Mouse (Mus musculus): ENCODE measurements around the gene Hist2h2be.
A peak's percentile ranks its signal among the peaks of the same experiment; 100 is the strongest.
"Not testable (repeated sequence)": the region's sequence is repeated elsewhere in the genome, so short reads cannot be mapped to it uniquely, and the experiment has no call there.

Gene Hist2h2be

DNA sequence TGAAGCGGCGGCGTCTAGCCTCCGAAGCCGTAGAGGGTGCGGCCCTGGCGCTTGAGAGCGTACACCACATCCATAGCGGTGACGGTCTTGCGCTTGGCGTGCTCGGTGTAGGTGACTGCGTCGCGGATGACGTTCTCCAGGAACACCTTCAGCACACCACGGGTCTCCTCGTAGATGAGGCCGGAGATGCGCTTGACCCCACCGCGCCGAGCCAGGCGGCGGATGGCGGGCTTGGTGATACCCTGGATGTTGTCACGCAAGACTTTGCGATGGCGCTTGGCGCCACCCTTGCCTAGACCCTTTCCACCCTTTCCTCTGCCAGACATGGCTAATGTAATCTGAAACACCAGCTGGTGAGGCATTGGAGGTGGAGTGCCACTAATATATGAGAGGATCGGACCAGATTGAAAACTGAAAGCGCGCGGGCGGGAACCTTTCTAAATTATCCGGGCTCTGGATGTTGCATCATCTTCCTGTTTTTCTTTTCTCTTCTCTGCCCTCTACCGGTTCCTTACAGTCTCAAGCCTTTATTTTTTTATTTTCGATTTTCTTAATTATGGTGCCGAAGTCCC is 42.1 kb downstream of the Hist2h2be start, which contains the start of gene Hist2h4:
Gene Hist2h4 (minus strand): TSS at position 333 of the 572 bp plus-strand sequence.
- peak; percentile 98 for DNase-seq

DNA sequence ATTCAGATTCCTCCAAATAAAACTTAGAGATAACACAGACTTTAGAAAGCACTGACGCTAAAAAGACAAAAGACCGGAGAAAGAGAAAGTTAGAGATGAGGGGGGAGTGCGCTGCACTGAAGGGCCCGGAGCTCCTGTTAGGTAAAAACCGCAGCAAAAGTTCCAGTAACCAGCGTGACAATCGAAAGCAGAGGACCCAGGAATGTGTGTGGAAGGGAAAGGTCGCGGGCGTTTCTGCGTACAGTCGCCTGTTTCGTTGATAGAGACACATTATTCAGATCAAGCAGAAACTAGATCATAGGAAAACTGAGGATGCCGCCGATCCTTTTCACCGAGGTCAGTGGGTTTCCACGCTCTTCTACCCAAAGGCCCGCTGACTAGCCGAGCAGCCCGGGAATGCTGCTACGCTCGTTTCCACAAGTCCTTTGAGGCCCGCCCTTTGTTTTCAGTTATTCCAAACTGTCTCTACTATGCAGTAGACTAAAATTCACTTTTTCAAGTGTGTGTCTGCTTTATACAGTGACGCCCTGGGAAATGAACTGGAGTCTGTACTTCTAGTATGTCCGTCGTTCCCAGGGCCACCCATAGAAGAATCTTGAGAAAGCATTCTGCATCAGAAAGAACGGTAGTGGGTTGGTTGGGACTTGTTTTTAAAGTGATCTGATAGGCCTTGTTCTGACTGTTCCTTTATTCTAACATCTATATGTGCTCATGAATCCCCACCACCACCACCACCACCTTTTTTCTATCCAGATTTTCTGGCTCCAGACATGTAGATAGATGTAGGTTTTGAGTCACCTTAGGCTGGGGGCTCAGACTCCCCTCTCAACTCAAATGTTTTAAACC is 42.9 kb downstream of the Hist2h2be start:
- DNase-seq = peak; percentile 66

DNA sequence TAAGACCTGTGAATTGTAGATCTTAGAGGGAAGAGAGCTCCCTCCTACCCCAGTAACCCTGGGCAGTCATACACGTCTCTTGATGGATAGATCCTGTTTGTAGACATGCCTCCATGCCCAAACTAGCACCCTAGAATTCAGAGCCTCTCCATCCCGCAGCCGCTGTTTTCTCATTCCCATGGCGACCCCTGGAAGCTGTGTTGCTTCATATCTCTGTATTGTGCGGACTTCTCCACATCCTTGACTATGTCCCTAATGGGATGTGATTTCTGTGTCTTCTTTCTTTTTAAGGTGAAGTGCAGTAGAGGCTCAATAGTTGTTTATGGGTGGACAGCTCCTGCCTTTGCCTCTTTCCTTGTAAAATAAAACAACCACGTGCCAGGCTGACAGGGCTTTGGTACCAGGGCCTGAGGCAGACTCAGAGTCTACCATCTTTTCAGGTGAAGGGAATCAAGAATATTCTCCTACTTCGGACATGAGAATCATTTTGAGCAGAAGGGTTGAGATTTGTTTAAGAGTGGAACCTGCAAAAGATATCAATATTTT is 43.6 kb downstream of the Hist2h2be start:
- DNase-seq = peak; percentile 26

DNA sequence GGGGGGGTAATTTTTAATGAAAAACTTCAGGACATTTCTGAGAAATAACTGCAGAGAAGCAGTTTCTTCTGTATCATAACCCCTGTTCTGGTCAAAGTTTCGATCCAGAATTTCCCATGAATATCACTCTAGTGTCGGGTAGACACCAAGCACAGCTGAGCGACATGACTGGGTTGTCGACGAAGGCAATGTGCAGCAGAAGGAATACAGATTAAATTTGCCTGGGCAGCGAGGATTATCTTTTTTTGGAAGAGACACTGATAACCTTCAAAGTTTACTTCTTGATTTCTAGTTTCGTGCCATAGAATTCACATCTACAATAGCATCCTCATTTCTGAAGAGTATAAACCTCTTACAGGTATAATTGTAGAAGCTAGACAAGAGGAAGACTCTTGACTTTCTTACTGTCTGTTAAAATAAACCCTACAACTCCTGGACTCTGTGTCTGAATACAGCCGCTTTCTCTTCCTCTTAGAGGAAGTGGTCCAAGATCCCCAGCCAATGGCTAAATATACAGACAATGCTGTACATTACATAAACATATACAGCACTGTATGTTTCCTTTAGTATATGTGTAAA is 45.3 kb downstream of the Hist2h2be start:
- no peak for DNase-seq

DNA sequence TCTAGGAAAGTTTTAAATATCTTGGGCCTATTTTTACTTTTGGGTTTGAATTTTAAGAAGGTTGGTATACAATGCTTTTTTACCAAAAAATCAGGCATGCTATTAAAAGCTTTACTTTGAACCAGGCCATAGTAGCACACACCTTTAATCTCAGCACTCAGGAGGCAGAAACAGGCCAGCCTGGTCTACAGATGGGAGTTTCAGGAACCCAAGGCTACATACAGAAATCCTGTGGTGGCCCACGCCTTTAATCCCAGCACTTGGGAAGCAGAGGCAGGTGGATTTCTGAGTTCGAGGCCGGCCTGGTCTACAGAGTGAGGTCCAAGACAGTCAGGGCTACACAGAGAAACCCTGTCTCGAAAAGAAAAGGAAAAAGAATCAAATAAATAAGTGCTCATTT is 46.6 kb downstream of the Hist2h2be start:
- no peak for DNase-seq

DNA sequence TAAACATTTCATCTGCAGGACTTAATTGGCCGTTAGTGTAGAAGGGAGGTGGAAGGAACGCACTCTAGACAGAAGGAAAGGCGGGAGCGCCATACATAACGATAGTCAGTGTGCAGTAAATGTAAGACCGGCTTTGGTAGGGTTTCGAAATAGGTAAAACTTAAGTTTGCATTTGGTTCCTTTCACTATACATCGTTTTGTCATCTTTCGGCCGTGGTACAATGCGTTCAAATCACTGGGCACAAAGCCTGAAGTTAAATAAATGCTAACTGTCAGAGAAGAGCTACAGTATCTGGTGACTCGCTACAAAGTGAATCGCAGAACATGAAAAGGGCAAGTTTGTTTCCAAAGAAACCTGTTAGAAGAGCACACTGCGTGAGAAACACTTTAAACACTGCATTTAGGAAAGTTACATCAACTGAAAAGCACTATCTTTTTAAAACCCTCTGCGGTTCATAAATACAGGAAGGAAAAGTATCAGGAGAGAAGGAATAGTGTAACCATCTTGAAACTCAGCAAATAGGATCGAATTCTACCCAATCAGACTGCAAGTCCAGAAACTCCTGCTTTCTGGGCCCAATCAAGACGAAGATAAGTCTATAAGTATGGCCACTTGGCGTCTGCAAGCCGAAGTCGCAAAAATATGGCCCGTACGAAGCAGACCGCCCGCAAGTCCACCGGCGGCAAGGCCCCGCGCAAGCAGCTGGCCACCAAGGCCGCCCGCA is 47.3 kb downstream of the Hist2h2be start, which contains the start of gene Hist2h3b:
Gene Hist2h3b (plus strand): TSS at position 604 of the 725 bp plus-strand sequence.
- DNase-seq = peak; percentile 87

DNA sequence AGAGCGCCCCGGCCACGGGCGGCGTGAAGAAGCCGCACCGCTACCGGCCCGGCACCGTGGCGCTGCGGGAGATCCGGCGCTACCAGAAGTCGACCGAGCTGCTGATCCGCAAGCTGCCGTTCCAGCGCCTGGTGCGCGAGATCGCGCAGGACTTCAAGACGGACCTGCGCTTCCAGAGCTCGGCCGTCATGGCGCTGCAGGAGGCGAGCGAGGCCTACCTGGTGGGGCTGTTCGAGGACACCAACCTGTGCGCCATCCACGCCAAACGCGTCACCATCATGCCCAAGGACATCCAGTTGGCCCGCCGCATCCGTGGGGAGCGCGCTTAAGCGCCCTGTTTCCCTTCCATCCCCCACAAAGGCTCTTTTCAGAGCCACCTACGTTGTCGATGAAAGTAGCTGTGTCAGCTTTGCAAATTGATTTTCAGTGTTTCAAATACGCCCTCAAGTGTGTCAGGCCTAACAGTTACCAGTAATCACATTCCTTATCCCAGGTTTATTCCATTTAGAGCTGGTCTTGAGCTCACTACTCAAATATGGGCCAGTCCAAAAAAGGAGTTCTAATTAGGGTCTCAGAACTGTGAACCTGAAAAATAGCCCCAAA is 48.0 kb downstream of the Hist2h2be start:
- DNase-seq = not testable (repeated sequence)

DNA sequence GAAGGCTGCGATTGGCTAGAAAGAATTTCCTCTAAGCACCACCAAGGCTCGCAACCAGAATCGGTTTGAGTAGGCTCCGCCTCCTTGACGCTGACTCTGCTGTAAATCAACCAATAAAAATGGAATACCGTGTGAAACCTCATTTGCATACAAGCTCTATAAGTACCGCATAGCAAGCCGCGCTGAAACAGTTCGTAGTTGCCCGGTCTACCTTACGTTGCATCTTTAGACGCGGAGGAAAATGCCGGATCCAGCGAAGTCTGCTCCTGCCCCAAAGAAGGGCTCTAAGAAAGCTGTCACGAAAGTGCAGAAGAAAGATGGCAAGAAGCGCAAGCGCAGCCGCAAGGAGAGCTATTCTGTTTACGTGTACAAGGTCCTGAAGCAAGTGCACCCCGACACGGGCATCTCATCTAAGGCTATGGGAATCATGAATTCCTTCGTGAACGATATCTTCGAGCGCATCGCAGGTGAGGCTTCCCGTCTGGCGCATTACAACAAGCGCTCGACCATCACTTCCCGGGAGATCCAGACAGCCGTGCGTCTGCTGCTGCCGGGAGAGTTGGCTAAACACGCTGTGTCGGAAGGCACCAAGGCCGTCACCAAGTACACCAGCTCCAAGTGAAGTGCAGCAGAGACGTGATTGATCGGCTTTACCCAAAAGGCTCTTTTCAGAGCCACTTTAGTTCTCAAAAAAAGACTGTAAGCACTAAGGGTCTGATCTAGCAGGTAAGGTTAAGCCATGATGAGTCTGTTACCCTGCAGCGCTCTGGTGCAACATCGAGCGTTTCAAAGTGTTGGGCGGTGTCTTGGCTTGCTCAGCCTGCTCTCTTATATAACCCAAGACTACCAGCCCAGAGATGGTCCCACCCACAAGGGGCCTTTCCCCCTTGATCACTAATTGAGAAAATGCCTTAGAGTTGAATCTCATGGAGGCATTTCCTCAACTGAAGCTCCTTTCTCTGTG is 48.9 kb downstream of the Hist2h2be start, which contains the start of gene Hist2h2bb:
Gene Hist2h2bb (plus strand): TSS at position 242 of the 964 bp plus-strand sequence.
- DNase-seq = peak; percentile 95
